Mouse (Mus musculus): ENCODE measurements around the gene Nf1.

- TF ChIP-seq CTCF (IDR thresholded peaks at IDR 0.05; ENCODE audit: insufficient read depth, low read length) = no peak
- no peak for TF ChIP-seq POLR2A (IDR thresholded peaks at IDR 0.05; ENCODE audit: borderline replicate concordance, extremely low read depth, low read depth, low read length)
These were observed 291.0 kb downstream of the Nf1 start for GRCm38 (mm10) chr11:79630521-79630920.
